Mouse (Mus musculus): ENCODE results near the gene Gm281.

The Gm281 gene

DNA sequence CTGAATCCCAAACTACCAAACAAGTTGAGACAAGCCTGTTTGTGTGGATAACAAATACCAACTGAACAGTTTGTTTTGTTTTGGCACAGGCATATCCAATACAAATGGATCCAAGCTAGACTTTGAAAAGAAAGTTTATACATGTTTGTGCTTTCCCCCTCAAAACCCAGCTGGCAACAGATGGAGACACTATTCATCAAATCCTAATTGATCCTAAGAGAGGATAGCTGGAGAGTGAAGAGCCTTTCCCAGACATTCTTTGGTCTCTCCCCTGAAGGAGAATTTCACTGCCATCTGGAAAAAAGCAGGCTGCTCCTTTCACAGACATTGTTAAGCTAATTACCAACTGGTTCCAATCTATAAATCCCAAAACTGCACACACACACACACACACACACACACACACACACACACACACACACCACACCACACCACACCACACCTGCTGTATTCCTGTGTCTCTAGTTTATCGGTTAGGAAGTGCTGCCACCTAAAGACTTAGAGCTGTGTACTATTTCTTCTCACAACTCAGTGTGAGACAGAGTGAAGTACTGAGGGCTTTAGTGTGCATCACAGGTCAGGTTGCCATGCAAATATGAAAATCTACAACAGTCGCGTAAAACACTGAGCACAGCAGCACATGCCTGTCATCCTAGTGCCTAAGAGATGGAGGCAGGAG lies 101.3 kb downstream of the Gm281 start:
- no peak for DNase-seq (ENCODE audit: low spot score in 2 of 2)

DNA sequence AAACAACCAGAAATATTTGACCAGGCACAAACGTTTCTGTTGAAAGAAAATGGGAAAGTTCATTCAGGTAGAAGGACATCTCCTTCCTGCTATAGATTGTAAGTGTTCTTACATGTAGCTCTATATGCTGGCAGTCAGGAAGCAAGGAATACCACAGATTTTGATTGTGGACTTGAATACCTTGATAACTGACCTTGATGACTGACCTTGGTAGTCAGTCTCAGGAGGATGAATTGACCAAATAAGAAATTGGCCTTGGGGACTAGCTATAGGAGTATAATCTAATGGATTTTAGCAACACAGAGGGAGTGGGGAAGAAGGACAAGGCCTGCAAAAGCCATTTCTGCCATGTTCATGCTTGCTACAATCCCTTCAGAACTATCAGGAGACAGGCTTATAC lies 123.8 kb downstream of the Gm281 start:
- no peak for DNase-seq (ENCODE audit: low spot score in 2 of 2)

DNA sequence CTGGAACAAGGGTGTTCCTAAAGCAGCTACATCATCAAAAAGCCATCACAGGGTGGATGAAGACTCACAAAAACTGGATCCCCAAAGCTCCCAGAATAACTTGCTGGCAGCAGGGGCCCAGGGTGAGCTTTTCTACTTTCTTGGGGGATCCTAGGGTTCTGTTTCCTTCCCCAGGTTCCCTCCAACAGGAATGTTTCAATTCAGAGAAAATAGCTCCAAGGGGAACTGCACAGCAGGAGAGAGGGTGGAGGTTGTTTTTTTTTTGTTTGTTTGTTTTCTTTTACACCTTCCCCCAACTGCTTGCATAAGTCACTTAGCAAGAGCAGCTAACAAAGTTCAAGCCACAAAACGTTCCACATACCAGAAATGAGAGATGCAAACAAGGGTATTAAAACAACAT lies 124.3 kb downstream of the Gm281 start:
- no peak for DNase-seq (ENCODE audit: low spot score in 2 of 2)

DNA sequence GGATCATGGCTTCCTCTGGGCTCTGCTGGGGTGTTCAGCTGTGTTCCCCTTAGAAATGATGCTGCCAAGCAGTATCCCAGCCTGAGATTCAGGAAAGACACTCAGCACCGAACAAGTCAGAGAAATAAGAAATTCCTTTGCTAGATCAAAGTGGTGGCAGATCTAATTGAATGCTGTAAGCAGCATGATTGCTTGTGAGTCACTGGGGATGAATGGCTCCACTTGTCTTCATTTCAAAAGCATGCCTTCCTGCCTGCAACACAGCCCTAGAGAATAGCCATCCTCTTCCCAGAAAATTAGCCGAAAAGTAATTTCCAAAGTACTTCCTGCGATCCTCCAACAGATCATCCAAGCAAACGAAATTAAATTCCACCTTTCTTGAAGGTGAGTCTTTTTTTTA lies 131.3 kb downstream of the Gm281 start:
- no peak for DNase-seq (ENCODE audit: low spot score in 2 of 2)

DNA sequence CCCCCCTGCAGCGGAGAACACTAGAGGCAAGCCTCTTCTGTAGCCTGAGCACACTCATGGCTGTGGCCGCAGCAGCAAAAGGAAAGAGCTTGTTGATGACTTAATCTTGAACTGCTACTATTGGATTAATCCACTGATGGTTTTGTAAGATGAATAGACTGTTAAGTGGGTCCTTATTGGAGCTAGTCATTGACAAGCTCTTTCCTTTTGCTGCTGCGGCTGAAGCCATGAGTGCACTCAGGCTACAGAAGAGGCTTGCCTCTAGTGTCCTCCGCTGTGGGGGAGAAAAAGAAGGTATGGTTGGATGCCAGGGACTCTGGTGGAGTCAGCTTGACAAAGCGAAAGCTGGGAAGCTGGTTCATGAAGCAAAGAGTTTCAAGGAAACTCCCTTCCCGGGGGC lies 135.9 kb downstream of the Gm281 start:
- DNase-seq (ENCODE audit: low spot score in 2 of 2) = no peak

DNA sequence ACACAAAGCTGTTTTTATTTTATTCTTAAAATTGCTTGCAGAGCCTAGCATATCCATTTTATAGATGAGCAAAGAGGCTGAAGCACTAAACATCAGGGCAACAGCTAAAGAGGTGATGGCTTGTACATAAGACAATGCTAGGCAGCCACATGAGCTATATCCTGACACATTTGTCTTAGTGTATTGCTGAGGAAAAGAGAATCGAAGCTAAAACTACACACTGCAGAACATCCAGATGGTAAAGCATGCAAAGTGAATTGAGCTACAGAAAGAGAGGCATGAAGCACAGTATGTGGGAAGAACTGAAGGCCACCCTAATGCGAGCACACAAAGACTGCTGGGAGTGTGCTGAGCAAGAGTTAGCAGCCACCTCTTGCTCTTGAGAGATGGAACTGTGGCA lies 143.1 kb downstream of the Gm281 start:
- DNase-seq (ENCODE audit: low spot score in 2 of 2) = no peak

DNA sequence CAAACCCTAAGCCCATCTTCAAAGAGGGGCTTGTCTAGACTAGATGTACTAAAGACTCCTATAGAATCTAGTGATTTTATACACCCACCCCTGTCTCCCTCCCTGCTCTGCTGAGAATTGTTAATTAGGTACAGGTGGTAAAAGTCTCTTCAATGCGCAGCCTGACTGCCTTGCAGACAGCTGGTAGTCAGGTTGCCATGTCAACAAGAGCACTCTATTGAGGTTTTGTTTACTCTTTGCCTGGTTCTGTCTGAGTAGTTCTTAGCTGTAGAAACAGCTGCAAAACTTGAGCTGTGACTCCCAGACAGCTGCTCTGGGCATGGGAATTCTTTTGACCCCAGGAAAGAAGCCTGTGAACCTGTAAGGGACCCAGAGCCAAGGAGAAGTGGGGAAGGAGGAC lies 143.6 kb downstream of the Gm281 start:
- DNase-seq (ENCODE audit: low spot score in 2 of 2) = no peak
